Mouse (Mus musculus) brain, embryonic 14.5 days (tissue): ENCODE measurements around the gene Rxfp3.

Source experiments
- CTCF ChIP-seq: fragments of 200-500 bp; IDR thresholded peaks from 2 replicates; pipeline ENCODE4 v1.5.1; 2012; ENCODE audit warnings: inconsistent platforms, mild to moderate bottlenecking, moderate library complexity, borderline replicate concordance; ENCODE audit not compliant: insufficient read depth, insufficient read length; ENCODE audit errors: extremely low read depth
- POLR2A ChIP-seq: fragments of 200-500 bp; IDR thresholded peaks from 2 replicates; pipeline ENCODE4 v1.6.1; 2012; ENCODE audit warnings: mild to moderate bottlenecking, inconsistent platforms, borderline replicate concordance; ENCODE audit not compliant: poor library complexity, insufficient read depth, insufficient read length, severe bottlenecking; ENCODE audit errors: extremely low read depth

DNA sequence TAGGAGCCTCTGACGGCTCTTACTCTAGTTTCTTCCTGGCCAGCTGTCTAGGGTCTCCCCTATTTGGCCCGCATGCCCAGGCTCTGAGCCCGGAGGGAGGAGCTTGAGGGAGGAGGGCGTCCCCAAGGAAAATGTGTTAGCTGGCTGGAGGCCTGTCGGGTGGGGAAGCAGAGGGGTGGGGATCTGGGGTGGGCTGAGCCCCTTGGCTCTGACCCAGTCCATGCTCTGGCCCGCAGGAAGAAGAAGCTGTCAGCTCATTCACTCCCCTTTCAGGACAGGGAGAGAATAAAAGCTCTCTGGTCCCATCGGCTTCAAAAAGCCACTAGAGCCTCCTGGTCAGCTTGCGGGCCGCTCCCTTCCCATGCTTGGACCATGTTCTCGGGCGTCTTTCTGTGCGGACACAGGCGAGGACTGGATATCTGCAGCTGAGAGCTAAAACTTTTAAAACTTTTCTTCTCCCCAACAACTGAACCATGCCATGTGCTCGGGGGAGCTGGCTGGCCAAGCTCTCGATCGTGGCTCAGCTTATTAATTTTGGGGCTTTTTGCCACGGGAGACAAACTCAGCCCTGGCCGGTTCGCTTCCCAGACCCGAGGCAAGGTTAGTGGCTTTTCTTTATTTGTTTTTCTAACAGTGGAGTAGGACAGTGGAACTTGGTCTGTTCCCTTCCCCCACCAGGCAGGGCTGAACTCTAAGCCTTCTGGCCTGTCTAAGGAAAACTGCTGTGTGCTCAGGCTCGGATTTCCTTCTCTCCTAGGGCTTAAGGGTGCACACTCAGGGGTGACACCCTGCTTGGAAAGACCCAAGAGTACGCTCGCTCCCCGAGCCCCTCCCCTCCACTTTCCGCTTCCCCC, 27.0 kb upstream of the Rxfp3 start, which contains the start of gene Adamts12:
- TF ChIP-seq POLR2A (no peak), CTCF (no peak)
